Mouse (Mus musculus): ENCODE data around the gene Ppp2r5c. TPM values are rescaled to one million over a fixed set of nuclear protein-coding genes. Genes with fewer than 3 reads are reported as not detected.

The Ppp2r5c gene
- total and polyA plus RNA-seq, 3 experiments, result 72.0 to 100.0 (median 93.9) TPM

- H3K27me3 ChIP-seq (ENCODE audit: control insufficient read depth in 1 of 2, insufficient read depth in 2 of 2, low read length in 2 of 2), result no peaks in the 10 kb centered on the region
- peaks cover 89% of the 10 kb centered on the region for H3K79me2 ChIP-seq (ENCODE audit: control insufficient read depth, insufficient read depth, low read length, poor library complexity)
- peaks cover 0 to 16% of the 10 kb centered on the region in 2 experiments; a peak in 3 of 4 replicates for H3K36me3 ChIP-seq (ENCODE audit: control insufficient read depth in 1 of 2, insufficient read depth in 2 of 2, low read length in 2 of 2)
- no peak for TF ChIP-seq NELFE (IDR thresholded peaks at IDR 0.05; ENCODE audit: low read depth, low read length)
- no peak for TF ChIP-seq ETS1 (IDR thresholded peaks at IDR 0.05; ENCODE audit: low read depth, low read length)
- TF ChIP-seq ZNF384 (IDR thresholded peaks at IDR 0.05; ENCODE audit: low read depth, low read length), result no peak
- no peak for TF ChIP-seq CHD2 (IDR thresholded peaks at IDR 0.05; ENCODE audit: low read length)
- no peak for TF ChIP-seq MAFK (IDR thresholded peaks at IDR 0.05; ENCODE audit: borderline replicate concordance, low read depth, low read length)
- TF ChIP-seq RAD21 (IDR thresholded peaks at IDR 0.05; ENCODE audit: low read depth, low read length), result no peak
- TF ChIP-seq RCOR1 (IDR thresholded peaks at IDR 0.05; ENCODE audit: low read depth, low read length), result no peak
- no peak for TF ChIP-seq TAL1 (IDR thresholded peaks at IDR 0.05; ENCODE audit: low read length)
- TF ChIP-seq NRF1 (IDR thresholded peaks at IDR 0.05; ENCODE audit: insufficient read depth, low read depth, low read length, poor library complexity, severe bottlenecking), result no peak
- no peak for TF ChIP-seq MEF2A (IDR thresholded peaks at IDR 0.05; ENCODE audit: extremely low read depth, insufficient replicate concordance, low read depth, low read length, poor library complexity, severe bottlenecking)
- no peak for TF ChIP-seq TBP (IDR thresholded peaks at IDR 0.05; ENCODE audit: low read depth, low read length)
- TF ChIP-seq E2F4 (IDR thresholded peaks at IDR 0.05; ENCODE audit: borderline replicate concordance, low read depth, low read length), result no peak
- TF ChIP-seq POLR2A (IDR thresholded peaks at IDR 0.05; ENCODE audit: control insufficient read depth in 1 of 2, insufficient read depth in 1 of 2, low read depth in 1 of 2, low read length in 2 of 2, poor library complexity in 1 of 2), result no peak
- TF ChIP-seq HCFC1 (IDR thresholded peaks at IDR 0.05; ENCODE audit: low read depth, low read length), result no peak
- no peak for TF ChIP-seq POLR2AphosphoS2 (IDR thresholded peaks at IDR 0.05; ENCODE audit: low read length)
- no peak for TF ChIP-seq EP300 (IDR thresholded peaks at IDR 0.05; ENCODE audit: low read depth in 1 of 2, low read length in 2 of 2)
- no peak overlapping the region for H3K9ac ChIP-seq (ENCODE audit: control insufficient read depth, low read depth, low read length, poor library complexity, severe bottlenecking)
- no peaks in the 10 kb centered on the region for H3K9me3 ChIP-seq (replicated peaks; ENCODE audit: insufficient read depth, low read length)
- no peak for DNase-seq (ENCODE audit: low read depth, low spot score)
- no peak overlapping the region for H3K27ac ChIP-seq (ENCODE audit: control insufficient read depth, low read depth, low read length)
- peaks cover 10 to 23% of the 10 kb centered on the region in 2 experiments for H3K4me1 ChIP-seq (ENCODE audit: control insufficient read depth in 1 of 2, insufficient read depth in 2 of 2, low read length in 2 of 2)
- H3K4me3 ChIP-seq (ENCODE audit: control insufficient read depth in 1 of 2, insufficient read depth in 1 of 2, low read depth in 2 of 2, low read length in 2 of 2), result no peak overlapping the region
Measured at GRCm38 (mm10) chr12:110504145-110504490, 57.2 kb downstream of the Ppp2r5c start.

DNA sequence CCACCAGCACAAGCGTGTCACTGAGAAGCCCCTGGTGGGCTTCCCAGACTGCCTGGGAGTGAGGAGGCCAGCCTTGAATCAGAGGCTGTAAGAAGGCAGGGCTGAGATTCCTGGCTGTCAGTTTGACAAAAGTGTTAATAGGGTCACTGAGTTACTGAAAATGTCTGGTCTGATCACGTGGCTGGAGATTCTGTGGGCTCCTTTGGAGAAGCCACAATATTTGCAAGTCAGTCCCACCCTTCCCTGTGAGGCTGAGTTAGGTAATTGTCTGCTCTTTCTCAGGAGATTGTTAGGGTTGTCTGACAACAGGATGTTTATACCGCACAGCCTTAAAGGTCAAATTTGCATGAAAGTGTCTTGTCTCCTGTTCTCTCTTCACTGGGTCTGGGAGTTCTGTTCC lies 57.9 kb downstream of the Ppp2r5c start:
- H3K4me1 ChIP-seq (ENCODE audit: control insufficient read depth in 1 of 2, insufficient read depth in 2 of 2, low read length in 2 of 2), result peaks cover 8 to 18% of the 10 kb centered on the region in 2 experiments
- no peak overlapping the region for H3K27ac ChIP-seq (ENCODE audit: control insufficient read depth, low read depth, low read length)
- no peaks in the 10 kb centered on the region for H3K27me3 ChIP-seq (ENCODE audit: control insufficient read depth in 1 of 2, insufficient read depth in 2 of 2, low read length in 2 of 2)
- no peak for TF ChIP-seq USF1 (IDR thresholded peaks at IDR 0.05; ENCODE audit: low read depth, low read length)
- TF ChIP-seq ZC3H11A (IDR thresholded peaks at IDR 0.05; ENCODE audit: low read depth, low read length), result no peak
- TF ChIP-seq SMC3 (IDR thresholded peaks at IDR 0.05; ENCODE audit: low read depth, low read length), result no peak
- no peak for TF ChIP-seq CTCF (IDR thresholded peaks at IDR 0.05 in 2 of 3, conservative IDR thresholded peaks at IDR 0.05 in 1 of 3; ENCODE audit: control insufficient read depth in 1 of 3, insufficient read depth in 1 of 3, low read depth in 2 of 3, low read length in 3 of 3, poor library complexity in 1 of 3, severe bottlenecking in 1 of 3)
- no peak for TF ChIP-seq ELF1 (IDR thresholded peaks at IDR 0.05; ENCODE audit: low read depth, low read length)
- TF ChIP-seq KAT2A (conservative IDR thresholded peaks at IDR 0.05; ENCODE audit: low read depth, low read length), result no peak
- TF ChIP-seq BHLHE40 (IDR thresholded peaks at IDR 0.05; ENCODE audit: borderline replicate concordance, low read depth, low read length), result no peak
- no peak for TF ChIP-seq CHD1 (IDR thresholded peaks at IDR 0.05; ENCODE audit: low read depth, low read length)
- TF ChIP-seq MAZ (IDR thresholded peaks at IDR 0.05; ENCODE audit: low read depth, low read length), result no peak
- TF ChIP-seq NELFE (IDR thresholded peaks at IDR 0.05; ENCODE audit: low read depth, low read length), result no peak
- DNase-seq (ENCODE audit: low read depth, low spot score), result no peak
- peaks cover 87% of the 10 kb centered on the region for H3K79me2 ChIP-seq (ENCODE audit: control insufficient read depth, insufficient read depth, low read length, poor library complexity)
- H3K9ac ChIP-seq (ENCODE audit: control insufficient read depth, low read depth, low read length, poor library complexity, severe bottlenecking), result no peak overlapping the region
- H3K36me3 ChIP-seq (ENCODE audit: control insufficient read depth in 1 of 2, insufficient read depth in 2 of 2, low read length in 2 of 2), result peaks cover 0 to 12% of the 10 kb centered on the region in 2 experiments; a peak in 3 of 4 replicates
- H3K4me3 ChIP-seq (ENCODE audit: control insufficient read depth in 1 of 2, insufficient read depth in 1 of 2, low read depth in 2 of 2, low read length in 2 of 2), result no peak overlapping the region
- no peaks in the 10 kb centered on the region for H3K9me3 ChIP-seq (replicated peaks; ENCODE audit: insufficient read depth, low read length)

Data from MEL (cell line).